Mouse (Mus musculus): ENCODE measurements around the gene Tmem210.

DNA sequence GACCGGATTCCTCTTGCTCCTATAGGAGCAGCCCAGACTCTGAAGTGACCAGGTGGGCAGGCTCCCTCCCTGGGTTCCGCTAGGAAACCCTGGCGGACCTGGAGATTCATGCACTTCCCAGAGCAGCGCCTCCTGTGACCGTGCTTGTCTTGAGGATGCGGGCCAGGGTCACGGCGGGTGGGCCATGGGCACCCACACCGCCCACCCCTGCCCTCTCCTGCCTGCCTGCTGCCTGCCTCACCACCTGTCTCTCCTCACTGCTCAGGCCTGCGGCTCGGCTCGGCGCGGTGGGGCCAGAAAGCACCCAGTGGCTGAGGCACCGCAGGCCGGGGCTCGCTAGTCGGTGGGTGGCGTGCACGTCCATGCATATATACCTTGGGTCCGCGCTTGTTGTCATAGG, 23.0 kb downstream of the Tmem210 start:
- TF ChIP-seq GATA1 (IDR thresholded peaks at IDR 0.05; ENCODE audit: low read length): no peak
- TF ChIP-seq TAL1 (IDR thresholded peaks at IDR 0.05; ENCODE audit: low read length): no peak
